Mouse (Mus musculus): ENCODE results near the gene Sema4f. TPM values are rescaled to one million over a fixed set of nuclear protein-coding genes. Genes with fewer than 3 reads are reported as not detected.

Gene Sema4f
- total and polyA plus RNA-seq, 3 experiments: 0.11 TPM; not detected in 2

GRCm38 (mm10) chr6:82917778-82918129 is 21.8 kb downstream of the Sema4f start:
- ATAC-seq (ENCODE audit: extremely low read depth, insufficient number of reproducible peaks, low FRiP score, poor library complexity, severe bottlenecking) (no peak), DNase-seq (ENCODE audit: low spot score) (peak; percentile 27)
- Histone ChIP-seq H3K4me3 (ENCODE audit: low read depth, low read length) (no peak overlapping the region), H3K4me1 (ENCODE audit: insufficient read depth, low read depth, low read length) (no peaks in the 10 kb centered on the region; the same call in none of the 2 replicates), H3K36me3 (replicated peaks) (no peaks in the 10 kb centered on the region), H3K27me3 (ENCODE audit: insufficient read depth, low read length) (peaks cover 18% of the 10 kb centered on the region), H3K9me3 (replicated peaks) (no peaks in the 10 kb centered on the region)
- TF ChIP-seq GATA2 (IDR thresholded peaks at IDR 0.05; ENCODE audit: borderline replicate concordance, low read depth, low read length) (no peak), CTCF (IDR thresholded peaks at IDR 0.05; ENCODE audit: low read depth, low read length) (peak; percentile 40)

- Histone ChIP-seq H3K27me3 (ENCODE audit: insufficient read depth, low read length) (peaks cover 18% of the 10 kb centered on the region), H3K4me3 (ENCODE audit: low read depth, low read length) (no peak overlapping the region), H3K4me1 (ENCODE audit: insufficient read depth, low read depth, low read length) (no peaks in the 10 kb centered on the region; the same call in none of the 2 replicates), H3K9me3 (replicated peaks) (no peaks in the 10 kb centered on the region), H3K36me3 (replicated peaks) (no peaks in the 10 kb centered on the region)
- DNase-seq (ENCODE audit: low spot score) (no peak), ATAC-seq (ENCODE audit: extremely low read depth, insufficient number of reproducible peaks, low FRiP score, poor library complexity, severe bottlenecking) (no peak)
- no peak for TF ChIP-seq GATA1 (IDR thresholded peaks at IDR 0.05; ENCODE audit: borderline replicate concordance, low read length)
- no peak for TF ChIP-seq CTCF (IDR thresholded peaks at IDR 0.05; ENCODE audit: low read depth, low read length)
- TF ChIP-seq GATA2 (IDR thresholded peaks at IDR 0.05; ENCODE audit: borderline replicate concordance, low read depth, low read length): no peak
- no peak for TF ChIP-seq TAL1 (conservative IDR thresholded peaks at IDR 0.05; ENCODE audit: low read depth, low read length)
- TF ChIP-seq POLR2AphosphoS5 (IDR thresholded peaks at IDR 0.05; ENCODE audit: insufficient replicate concordance, low read depth, low read length): no peak
Observed at GRCm38 (mm10) chr6:82917076-82917777, 22.3 kb downstream of the Sema4f start.

GRCm38 (mm10) chr6:82916459-82916858 is 23.1 kb downstream of the Sema4f start:
- Histone ChIP-seq H3K36me3 (replicated peaks) (no peaks in the 10 kb centered on the region), H3K9me3 (replicated peaks) (no peaks in the 10 kb centered on the region), H3K4me1 (ENCODE audit: insufficient read depth, low read depth, low read length) (no peaks in the 10 kb centered on the region; the same call in none of the 2 replicates), H3K4me3 (ENCODE audit: low read depth, low read length) (no peak overlapping the region), H3K27me3 (ENCODE audit: insufficient read depth, low read length) (peaks cover 18% of the 10 kb centered on the region)
- ATAC-seq (ENCODE audit: extremely low read depth, insufficient number of reproducible peaks, low FRiP score, poor library complexity, severe bottlenecking): no peak
- TF ChIP-seq TAL1 (conservative IDR thresholded peaks at IDR 0.05; ENCODE audit: low read depth, low read length) (no peak), CTCF (IDR thresholded peaks at IDR 0.05; ENCODE audit: low read depth, low read length) (no peak), POLR2AphosphoS5 (IDR thresholded peaks at IDR 0.05; ENCODE audit: insufficient replicate concordance, low read depth, low read length) (no peak), GATA2 (IDR thresholded peaks at IDR 0.05; ENCODE audit: borderline replicate concordance, low read depth, low read length) (no peak), GATA1 (IDR thresholded peaks at IDR 0.05; ENCODE audit: borderline replicate concordance, low read length) (no peak)
- DNase-seq (ENCODE audit: low spot score): no peak

GRCm38 (mm10) chr6:82915889-82916288 is 23.7 kb downstream of the Sema4f start:
- Histone ChIP-seq H3K4me3 (ENCODE audit: low read depth, low read length) (no peak overlapping the region), H3K36me3 (replicated peaks) (no peaks in the 10 kb centered on the region), H3K9me3 (replicated peaks) (no peaks in the 10 kb centered on the region), H3K27me3 (ENCODE audit: insufficient read depth, low read length) (peaks cover 18% of the 10 kb centered on the region), H3K4me1 (ENCODE audit: insufficient read depth, low read depth, low read length) (no peaks in the 10 kb centered on the region; the same call in none of the 2 replicates)
- TF ChIP-seq GATA1 (IDR thresholded peaks at IDR 0.05; ENCODE audit: borderline replicate concordance, low read length): no peak
- peak; percentile 96 for TF ChIP-seq CTCF (IDR thresholded peaks at IDR 0.05; ENCODE audit: low read depth, low read length)
- DNase-seq (ENCODE audit: low spot score) (peak; percentile 46), ATAC-seq (ENCODE audit: extremely low read depth, insufficient number of reproducible peaks, low FRiP score, poor library complexity, severe bottlenecking) (no peak; the same call in 1 of the 2 replicates)

GRCm38 (mm10) chr6:82913336-82914247 is 26.0 kb downstream of the Sema4f start:
- Histone ChIP-seq H3K27me3 (ENCODE audit: insufficient read depth, low read length) (peaks cover 20% of the 10 kb centered on the region; the same call in 1 of the 2 replicates), H3K9me3 (replicated peaks) (no peaks in the 10 kb centered on the region), H3K36me3 (replicated peaks) (no peaks in the 10 kb centered on the region), H3K4me3 (ENCODE audit: low read depth, low read length) (no peak overlapping the region), H3K4me1 (ENCODE audit: insufficient read depth, low read depth, low read length) (peaks cover 13% of the 10 kb centered on the region)
- ATAC-seq (ENCODE audit: extremely low read depth, insufficient number of reproducible peaks, low FRiP score, poor library complexity, severe bottlenecking): no peak
- TF ChIP-seq GATA1 (IDR thresholded peaks at IDR 0.05; ENCODE audit: borderline replicate concordance, low read length) (no peak), GATA2 (IDR thresholded peaks at IDR 0.05; ENCODE audit: borderline replicate concordance, low read depth, low read length) (no peak), POLR2AphosphoS5 (IDR thresholded peaks at IDR 0.05; ENCODE audit: insufficient replicate concordance, low read depth, low read length) (no peak), CTCF (IDR thresholded peaks at IDR 0.05; ENCODE audit: low read depth, low read length) (no peak), TAL1 (conservative IDR thresholded peaks at IDR 0.05; ENCODE audit: low read depth, low read length) (no peak)
- DNase-seq (ENCODE audit: low spot score): no peak

- Histone ChIP-seq H3K4me1 (ENCODE audit: insufficient read depth, low read depth, low read length) (peaks cover 13% of the 10 kb centered on the region), H3K9me3 (replicated peaks) (no peaks in the 10 kb centered on the region), H3K27me3 (ENCODE audit: insufficient read depth, low read length) (peaks cover 11% of the 10 kb centered on the region; the same call in 1 of the 2 replicates), H3K4me3 (ENCODE audit: low read depth, low read length) (no peak overlapping the region), H3K36me3 (replicated peaks) (no peaks in the 10 kb centered on the region)
- no peak for TF ChIP-seq POLR2AphosphoS5 (IDR thresholded peaks at IDR 0.05; ENCODE audit: insufficient replicate concordance, low read depth, low read length)
- TF ChIP-seq TAL1 (conservative IDR thresholded peaks at IDR 0.05; ENCODE audit: low read depth, low read length): no peak
- TF ChIP-seq GATA1 (IDR thresholded peaks at IDR 0.05; ENCODE audit: borderline replicate concordance, low read length): no peak
- TF ChIP-seq CTCF (IDR thresholded peaks at IDR 0.05; ENCODE audit: low read depth, low read length): no peak
- no peak for TF ChIP-seq GATA2 (IDR thresholded peaks at IDR 0.05; ENCODE audit: borderline replicate concordance, low read depth, low read length)
- DNase-seq (ENCODE audit: low spot score): no peak
- no peak for ATAC-seq (ENCODE audit: extremely low read depth, insufficient number of reproducible peaks, low FRiP score, poor library complexity, severe bottlenecking)
Observed at GRCm38 (mm10) chr6:82911303-82911702, 28.3 kb downstream of the Sema4f start.
